Mouse (Mus musculus) monocyte, adult 5-6 weeks (primary cell): ENCODE measurements at regions not wholly inside any gene's neighbourhood (a gene's known extent, or its start where the extent isn't known, plus 50 kb on each side); places are given as distances from the start of the nearest gene placed in this dataset.
"Not testable (repeated sequence)": the region's sequence is repeated elsewhere in the genome, so short reads cannot be mapped to it uniquely, and the experiment has no call there.

ENCODE experiments used
- ATAC-seq: fragments of 153-309, 156-312 bp; replicated peaks from 2 replicates; pipeline ENCODE4 v1.8.0; 2017; ENCODE audit warnings: mild to moderate bottlenecking; ENCODE audit not compliant: low TSS enrichment, insufficient number of reproducible peaks, severe bottlenecking, poor library complexity, low FRiP score

DNA sequence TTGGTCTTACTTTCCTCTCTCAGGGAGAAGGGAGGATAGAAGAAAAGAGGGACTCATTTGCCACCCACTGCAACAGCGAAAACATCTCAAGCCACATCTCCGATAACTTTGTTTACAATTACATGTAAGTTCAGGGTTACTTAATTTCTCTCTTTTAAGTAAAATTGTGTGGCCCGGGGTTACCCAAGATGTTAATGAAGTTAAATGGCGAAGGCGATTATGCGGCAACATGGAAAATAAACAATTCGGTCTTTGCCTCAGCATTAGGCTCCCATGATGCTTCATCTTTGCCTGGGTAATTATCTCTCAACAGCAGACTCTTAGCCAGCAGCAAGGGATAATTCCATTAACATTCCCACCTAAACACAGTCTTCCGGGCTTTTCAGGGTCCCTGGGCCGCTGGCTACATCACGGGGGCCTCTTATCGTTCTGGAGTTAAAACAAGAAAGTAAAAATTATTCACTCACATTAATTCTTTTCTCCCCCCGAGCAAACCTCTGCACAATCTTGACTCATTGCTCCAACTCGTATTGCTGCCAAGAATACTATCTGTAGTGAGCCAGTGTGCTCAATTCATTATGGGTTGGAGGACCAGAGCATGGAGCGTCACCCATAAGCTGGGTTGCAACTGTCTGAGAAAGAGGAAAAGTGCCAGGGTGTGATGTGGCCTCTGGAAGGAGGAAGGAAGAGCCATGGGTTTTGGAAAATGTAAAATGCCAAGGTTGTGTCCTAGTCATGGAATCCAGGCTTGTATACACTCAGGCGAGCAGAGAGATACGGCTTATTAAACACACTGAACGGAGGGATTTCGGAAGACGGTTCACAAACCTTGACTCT is 226.5 kb upstream of the Klf3 start:
- no peak for ATAC-seq

DNA sequence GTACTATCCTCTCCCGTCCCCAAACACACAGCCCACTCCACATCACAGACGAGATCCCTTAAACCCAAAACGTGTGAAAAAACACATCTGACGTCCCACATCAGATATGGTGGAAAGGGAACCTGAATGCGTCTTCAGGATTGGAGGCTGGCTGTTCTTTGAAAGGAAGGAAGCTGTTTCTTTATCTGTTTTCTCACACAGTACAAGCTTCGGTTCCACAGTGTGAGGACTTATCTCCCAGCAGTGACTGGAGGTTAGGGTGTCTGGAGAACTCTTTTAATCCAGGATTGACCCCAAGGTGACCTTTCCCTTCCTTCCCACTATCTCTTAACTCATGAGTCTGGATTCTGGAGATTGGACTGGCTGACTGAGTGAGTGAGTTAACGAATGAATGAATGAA is 225.8 kb upstream of the Klf3 start:
- no peak for ATAC-seq

DNA sequence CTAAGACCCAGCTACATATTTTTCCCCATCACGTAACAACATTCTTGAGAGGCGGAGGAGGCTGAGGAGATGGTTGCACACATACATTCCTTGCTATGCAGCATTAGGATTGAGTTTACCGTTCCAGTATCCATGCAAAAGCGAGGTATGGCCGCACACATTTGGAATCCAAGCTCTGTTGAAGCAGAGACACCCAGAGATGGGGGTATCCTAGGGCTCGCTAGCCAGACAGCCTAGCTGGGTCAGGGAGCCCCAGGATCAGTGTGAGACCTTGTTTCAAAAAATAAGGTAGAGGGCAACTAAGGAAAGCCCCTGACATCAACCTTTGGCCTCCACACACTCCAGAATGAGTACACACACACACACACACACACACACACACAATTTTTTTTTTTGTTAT is 224.7 kb upstream of the Klf3 start:
- ATAC-seq: no peak

DNA sequence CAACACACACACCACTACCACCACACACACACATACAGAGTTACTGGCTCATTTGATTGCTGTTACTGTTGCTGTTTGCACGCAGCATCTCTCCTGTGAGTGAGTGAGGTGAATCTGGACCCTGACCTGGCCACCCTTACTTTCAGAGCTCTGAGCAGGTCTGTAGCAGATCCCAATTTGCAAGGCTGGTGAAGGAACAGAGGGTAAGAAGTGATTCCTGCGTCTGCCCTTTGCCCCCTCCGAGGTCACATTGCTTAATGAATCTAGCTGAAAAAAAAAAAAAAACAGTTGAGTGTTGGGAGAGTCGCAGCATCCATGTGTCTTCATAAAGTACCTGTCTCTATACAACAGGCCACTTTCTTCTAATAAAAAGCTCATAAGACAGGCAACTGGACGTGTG is 224.1 kb upstream of the Klf3 start:
- no peak for ATAC-seq

DNA sequence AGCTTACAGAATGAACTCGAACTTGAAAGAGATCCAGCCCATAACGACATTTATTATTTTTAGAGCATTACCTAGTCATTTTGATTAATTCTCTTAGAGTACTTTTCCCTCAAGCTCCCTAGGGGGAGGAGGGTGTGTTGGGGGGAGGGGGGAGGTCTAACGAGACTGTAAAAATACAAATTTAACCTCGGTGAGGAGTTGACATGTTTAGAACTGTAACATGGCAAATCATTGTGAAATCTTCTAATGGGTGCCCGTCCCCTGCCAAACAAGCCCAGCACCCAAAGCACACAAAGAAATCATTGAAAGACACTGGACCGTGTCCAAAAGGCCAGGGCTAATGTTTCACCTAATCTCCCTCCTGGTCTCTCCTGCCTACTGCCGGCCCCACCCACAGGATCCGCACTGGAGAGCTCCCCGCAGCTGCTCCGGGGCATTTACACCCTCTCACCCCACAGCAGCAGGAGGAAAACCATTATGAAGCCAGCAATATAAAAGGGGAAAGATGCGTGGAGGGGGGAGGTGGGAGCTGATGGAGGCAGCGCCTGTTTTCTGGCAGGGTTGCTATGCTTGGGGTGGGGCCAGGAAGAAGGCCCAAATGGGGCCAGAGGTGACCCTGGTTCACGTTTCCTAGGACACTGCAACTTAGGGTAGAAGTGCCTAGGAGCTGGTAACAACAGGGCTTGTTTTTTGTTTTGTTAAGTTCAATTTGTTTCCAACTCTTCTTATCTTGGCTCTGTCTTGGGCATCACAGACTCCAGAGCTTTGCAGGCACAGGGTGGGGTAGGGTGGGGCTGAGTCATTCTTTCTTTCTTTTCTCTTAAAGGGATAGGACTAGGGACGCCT is 223.5 kb upstream of the Klf3 start:
- no peak for ATAC-seq

DNA sequence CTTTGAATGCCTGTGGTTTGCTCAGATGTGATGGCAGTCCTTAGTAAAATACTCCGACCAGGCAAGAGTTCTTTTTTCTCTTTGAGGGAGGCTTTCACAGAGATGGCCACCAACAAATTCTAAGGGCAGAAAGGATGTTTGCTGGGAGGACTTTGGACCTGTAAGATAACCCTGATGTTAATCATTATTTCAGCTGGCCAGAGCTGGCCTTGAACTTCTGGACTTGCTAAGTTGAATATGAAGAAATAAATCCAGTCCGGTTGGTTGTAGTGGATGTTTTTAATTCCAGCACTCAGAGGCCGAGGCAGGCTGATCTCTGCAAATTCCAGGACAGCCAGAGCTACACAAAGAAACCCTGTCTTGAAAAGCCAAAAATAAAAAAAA is 222.9 kb upstream of the Klf3 start:
- ATAC-seq: no peak

DNA sequence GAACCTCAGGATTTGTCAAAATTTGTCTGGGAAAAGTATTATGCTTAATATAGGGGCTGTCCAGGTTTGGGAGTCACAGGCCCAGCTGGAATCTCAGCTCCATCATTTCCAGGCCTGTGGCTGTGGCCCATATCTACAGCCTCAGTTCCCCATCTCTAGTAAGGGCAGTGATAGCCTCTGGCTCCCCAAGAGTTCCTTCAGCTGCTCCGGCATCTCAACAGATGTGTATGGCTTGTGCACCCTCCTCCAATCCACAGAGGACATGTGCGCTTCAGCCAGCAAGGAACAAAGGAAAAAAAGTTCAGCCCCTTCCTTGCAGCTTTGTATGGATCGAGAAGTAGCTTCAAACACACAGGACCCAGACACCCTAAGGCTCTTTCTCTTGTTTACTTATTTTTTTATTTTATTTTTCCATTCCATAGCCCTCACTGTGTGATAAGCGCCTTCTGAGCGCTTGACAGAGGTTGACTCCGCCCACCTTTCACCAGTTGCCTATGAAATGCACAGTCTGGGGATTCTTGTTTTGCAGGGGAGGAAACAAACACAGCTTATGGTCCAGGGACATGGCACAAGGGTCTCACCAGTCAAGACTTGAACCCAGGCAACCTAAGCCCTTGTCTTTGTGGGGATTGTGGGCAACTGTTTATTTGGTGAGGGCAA is 222.3 kb upstream of the Klf3 start:
- no peak for ATAC-seq

DNA sequence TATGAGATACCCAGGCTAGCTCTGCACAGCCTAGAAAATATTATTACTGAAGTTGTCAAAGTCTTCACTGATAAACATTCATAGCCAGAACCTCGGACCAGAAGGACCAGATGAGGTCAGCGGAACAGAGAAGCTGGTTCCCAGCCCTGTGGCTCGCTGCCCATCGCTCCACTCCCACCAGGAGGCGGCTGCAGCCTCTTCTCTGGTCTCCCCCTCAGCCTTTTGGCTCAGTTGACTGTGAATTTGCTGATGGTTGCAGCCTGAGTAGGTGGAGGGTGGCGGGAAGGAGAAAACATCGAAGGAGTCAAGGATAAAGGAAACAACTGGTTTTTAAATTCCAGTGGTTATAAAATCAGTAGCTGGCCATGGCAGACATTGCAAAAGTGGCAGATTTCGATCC is 221.7 kb upstream of the Klf3 start:
- ATAC-seq: no peak

DNA sequence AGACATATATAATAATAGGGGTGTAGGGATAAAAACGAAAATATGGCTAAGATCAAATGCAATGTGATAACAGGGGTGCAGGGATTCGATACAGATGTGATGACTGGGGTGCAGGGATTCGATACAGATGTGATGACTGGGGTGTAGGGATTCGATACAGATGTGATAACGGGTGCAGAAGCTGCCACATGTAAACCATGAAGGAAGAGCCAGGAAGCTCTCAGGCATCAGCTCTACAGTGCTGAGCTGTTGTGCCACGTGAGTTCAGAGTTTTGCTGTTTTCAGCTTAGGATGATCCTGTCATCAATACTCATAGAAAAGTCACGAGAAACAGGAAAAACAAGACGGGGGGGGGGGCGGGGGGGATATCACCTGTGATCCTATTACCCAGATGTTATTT is 221.2 kb upstream of the Klf3 start:
- no peak for ATAC-seq

DNA sequence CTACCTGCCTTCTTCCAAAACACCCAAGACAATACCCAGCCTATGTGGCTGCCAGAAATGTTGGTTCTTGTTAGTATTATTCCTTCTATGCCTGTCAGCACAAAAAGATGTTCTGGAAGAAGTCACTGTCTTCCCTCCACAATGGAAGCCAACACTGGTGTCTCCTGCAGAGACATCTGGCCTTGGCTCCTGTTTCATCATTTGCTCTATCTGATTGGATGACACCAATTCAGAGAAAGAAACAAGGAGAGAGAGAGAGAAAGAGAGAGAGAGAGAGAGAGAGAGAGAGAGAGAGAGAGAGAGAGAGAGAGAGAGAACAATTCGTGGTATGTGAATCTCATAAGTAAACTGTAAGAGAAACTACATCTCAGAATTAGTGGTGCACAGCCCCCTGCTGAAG is 218.9 kb upstream of the Klf3 start:
- ATAC-seq: no peak

DNA sequence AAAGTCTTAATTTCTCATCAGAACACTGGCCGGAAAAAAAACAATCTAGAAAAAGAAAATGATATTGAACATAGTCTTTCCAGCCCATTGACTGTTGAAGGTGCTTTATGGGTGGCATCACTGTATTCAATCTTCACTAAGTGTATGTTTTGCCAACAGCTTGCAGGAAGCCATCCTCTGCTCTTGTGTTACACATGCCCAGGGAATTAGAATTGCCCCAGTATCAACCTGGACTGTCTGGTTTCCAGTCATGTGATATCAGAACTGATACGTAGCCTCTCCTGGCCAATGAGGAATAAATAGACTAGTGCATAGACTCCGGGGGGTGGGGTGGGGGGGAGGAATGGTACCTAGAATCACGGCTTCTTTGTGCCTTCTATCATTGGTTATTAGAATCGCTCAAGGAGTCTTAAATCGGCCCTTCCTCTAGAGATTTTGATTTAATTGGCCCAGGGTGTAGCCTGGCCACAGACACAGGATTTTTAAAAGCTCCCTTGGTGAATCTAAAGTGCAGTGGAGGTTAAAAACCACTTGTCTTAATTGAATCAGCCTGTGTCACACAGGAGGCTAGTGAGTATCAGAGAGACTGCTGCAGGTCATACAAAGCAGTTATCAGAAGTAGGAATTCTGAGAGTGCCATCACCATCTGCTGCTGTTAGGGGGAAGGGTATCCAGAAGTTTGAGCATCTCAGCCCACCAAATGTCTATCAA is 218.0 kb upstream of the Klf3 start:
- ATAC-seq: no peak

DNA sequence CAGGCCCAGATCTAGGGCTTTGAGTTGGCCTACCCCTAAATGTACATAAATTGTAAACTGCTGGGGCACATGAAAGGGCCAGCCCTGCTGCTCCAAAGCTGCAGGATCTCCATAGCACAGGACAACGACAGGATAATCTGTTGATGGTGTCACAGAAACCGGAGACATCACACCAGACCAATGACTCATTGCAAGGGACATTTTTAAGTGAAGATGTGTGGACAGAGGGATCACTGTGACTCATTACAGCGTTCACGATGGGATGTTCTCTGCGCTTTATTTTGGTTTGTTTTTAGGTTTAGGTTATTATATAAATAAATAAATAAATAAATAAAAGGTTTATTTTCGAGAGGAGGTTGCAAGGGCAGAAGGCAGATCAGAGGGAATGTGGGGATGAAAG is 216.9 kb upstream of the Klf3 start:
- no peak for ATAC-seq

DNA sequence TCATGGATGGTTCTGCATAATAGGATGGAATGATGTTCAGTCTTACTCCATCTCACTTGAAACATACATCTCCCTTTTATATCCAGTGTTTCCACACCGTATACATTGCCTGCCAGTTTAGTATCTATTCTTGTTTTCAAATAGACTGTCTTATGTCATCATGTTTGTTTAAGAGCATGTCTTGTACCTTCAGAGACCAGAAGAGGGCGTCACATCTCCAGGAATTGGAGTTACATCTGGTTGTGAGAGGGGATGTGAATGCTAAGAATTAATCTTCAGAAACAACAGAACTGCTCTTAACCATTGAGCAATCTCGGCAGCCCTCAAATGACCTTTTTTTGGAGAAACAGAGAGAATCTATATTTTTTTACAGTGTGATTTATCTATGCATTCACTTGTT is 216.3 kb upstream of the Klf3 start:
- no peak for ATAC-seq

DNA sequence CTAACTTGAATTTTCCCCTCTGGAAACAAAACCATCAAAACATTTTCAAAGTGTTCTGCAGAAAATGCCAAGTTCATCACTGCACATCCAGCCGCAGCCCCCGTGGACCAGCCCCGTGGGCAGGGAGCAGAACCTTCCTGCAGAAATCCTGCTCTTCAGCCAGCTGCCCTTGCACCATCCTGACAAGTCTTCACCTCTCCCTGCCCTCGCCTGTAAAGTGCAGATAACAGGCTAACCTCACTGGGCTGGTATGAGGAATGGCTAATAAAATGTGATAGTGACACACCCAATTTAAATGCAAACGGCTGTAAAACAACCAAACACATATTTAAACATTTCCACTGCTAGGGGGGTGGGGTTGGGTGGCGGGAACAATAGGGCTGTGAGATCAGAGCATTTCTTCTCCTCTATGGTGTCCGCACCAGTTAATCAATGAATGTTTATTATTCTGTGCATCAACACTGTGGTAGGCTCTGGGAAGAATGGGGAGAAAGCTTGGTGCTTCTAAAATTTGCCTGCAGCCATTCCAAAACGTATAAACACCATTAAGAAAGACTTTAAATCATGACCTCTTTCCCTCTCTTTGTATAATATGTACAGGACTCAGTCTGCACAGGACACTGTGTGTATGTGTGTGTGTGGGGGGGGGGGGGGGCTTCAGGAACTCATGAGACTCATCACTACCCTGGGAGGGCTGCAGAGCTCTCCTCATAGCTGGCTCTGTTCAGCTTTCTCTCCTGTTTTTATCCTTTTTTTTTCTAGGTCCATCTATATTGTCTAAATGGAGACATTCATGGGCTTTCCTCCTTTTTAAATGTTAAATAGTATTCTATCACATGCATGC is 215.1 kb upstream of the Klf3 start:
- no peak for ATAC-seq

DNA sequence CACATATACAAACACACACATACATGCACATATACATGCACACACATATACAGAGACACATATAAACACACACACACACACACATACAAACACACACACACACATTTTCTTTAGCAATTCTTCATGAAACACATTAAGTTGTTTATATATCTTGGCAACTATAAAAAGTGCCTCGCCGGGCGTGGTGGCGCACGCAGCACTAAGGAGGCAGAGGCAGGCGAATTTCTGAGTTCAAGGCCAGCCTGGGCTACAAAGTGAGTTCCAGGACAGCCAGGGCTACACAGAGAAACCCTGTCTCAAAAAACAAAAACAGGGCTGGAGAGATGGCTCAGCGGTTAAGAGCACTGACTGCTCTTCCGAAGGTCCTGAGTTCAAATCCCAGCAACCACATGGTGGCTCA is 214.4 kb upstream of the Klf3 start:
- not testable (repeated sequence) for ATAC-seq

DNA sequence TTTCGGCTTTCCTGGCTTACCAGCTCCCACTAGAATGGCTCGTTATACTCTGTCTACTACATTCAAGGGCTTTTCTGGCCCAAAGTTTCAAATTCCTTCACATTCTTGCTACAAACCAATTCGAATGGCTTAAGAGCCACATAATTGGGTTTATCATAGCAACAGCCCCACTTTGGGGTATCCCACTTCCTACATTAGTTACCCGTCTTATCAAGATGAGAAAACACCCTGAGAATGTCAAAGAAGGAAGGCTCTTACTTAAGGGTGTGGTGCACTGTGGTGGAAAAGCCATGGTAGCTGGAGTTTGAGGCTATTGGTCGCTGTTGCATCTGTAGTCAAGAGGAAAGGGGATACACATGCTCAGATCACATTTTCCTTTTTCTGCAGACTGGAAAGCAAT is 213.2 kb upstream of the Klf3 start:
- no peak for ATAC-seq

DNA sequence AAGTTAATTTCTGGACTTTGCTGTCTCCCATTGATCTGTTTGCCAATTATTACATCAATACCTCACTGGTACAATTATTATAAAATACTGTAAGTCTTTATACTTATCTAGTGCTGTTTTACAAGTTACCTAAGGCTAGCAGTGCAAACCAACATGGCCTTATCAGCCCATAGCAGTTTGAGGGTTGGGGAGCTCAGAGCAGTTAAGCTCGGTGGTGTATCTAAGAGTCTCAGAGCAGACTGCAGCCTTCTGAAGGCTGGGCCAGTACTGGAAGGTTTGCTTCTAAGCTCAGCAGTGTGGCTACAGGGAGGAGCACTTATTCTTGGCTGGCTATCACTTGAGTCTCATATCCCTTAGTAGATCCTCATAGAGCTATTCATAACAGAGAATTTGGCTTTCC is 212.4 kb upstream of the Klf3 start:
- no peak for ATAC-seq

DNA sequence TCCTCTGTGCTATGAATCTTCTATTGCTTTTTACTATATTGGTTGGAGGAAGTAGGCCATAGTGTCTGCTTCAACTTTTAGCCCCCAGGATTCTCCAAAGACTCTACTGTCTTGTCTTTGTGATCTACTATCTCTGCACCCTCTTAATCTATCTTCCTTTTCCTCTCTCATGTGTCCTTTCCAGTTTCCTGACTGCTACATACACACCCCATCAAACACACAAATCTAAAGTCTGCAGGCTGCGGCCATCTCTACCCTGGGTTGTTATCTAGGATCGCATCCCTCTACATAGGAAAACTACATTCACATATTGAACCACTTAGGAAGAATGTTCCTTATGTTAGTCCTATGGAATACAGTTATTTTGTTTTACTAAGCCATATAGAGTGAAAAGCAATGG is 211.4 kb upstream of the Klf3 start:
- ATAC-seq: no peak
